19 mouse cellular contexts compared by ENCODE assay signal in the genomic region with DNA sequence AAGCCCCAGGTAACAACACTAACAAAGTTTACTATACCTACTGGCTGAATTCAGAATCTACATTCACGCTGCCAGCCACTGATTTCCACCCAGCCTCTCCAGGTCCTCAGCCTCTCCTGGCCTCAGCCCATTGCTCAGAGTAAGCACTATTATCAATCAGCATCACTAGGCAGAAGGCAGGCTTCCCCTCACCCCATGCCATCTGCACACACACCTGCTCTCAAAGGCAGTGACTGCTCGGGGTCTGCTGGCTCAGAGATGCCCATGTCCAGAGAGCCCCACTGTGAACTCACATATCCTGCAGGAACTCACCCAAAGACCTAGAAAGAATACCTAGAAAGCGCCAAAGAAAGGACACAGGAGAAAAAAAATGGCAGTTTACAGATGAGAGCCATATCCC.
A peak's percentile ranks its signal among the peaks of the same experiment; 100 is the strongest.
DNase-seq lines count a peak whose midpoint lies in the region; ATAC-seq and TF ChIP-seq lines count a peak whose summit lies in the region.
"Had no signal": no experiment of that assay in that cellular context is flagged by ENCODE, and none has a peak within 500 bp of the region (broad histone marks: within the 10 kb centered on the region; RNA-seq: fewer than 3 reads in every experiment).

No protein-coding gene starts in this region.

- no peaks in the 10 kb centered on the region for H3K27me3 ChIP-seq in forebrain, embryonic 14.5 days (replicated peaks; ENCODE audit: control insufficient read depth, insufficient read depth, low read length)
- no peaks in the 10 kb centered on the region for H3K27me3 ChIP-seq in forebrain, postnatal 0 days (ENCODE audit: insufficient read depth, low read length)
- H3K27me3 ChIP-seq: heart, embryonic 12.5 days; liver, embryonic 15.5 days; Patski had no signal

- no peak overlapping the region for H3K9ac ChIP-seq in forebrain, embryonic 14.5 days (ENCODE audit: low read length)
- no peak overlapping the region for H3K9ac ChIP-seq in forebrain, postnatal 0 days
- H3K9ac ChIP-seq: heart, embryonic 12.5 days; liver, embryonic 15.5 days had no signal

- no peak overlapping the region for H3K4me3 ChIP-seq in forebrain, embryonic 14.5 days (ENCODE audit: low read depth, low read length)
- no peak overlapping the region for H3K4me3 ChIP-seq in forebrain, postnatal 0 days (ENCODE audit: low read depth, low read length)
- no peak overlapping the region for H3K4me3 ChIP-seq in left cerebral cortex, adult 2 months
- H3K4me3 ChIP-seq: gastrocnemius, adult 2 months; heart, embryonic 12.5 days; liver, embryonic 15.5 days had no signal

- no peaks in the 10 kb centered on the region for H3K9me3 ChIP-seq in forebrain, embryonic 14.5 days (replicated peaks; ENCODE audit: control insufficient read depth, low read length)
- no peaks in the 10 kb centered on the region for H3K9me3 ChIP-seq in forebrain, postnatal 0 days (ENCODE audit: low read length)
- H3K9me3 ChIP-seq: heart, embryonic 12.5 days; liver, embryonic 15.5 days had no signal

- no peak for DNase-seq in forebrain, embryonic 14.5 days (ENCODE audit: low spot score)
- DNase-seq in forebrain, postnatal 0 days, result no peak
- peak; percentile 61 for DNase-seq in left cerebral cortex, postnatal 4 days
- DNase-seq in left cerebral cortex, adult 2 months (ENCODE audit: extremely low spot score in 1 of 2, low spot score in 2 of 2), result no peak
- DNase-seq in cerebellum, adult 11-12 months, result peak; percentile 87
- peak; percentile 80 to 91 for DNase-seq in cerebellum, postnatal 14 days
- no peak for DNase-seq in right cerebral cortex, postnatal 25 days
- no peak for DNase-seq in frontal cortex, postnatal 25 days (ENCODE audit: low spot score in 2 of 2)
- DNase-seq: adrenal gland, postnatal 14 days; gastrocnemius, adult 2 months; kidney, adult 18-20 months; midbrain, embryonic 14.5 days had no signal

- H3K4me1 ChIP-seq in forebrain, embryonic 14.5 days (ENCODE audit: control insufficient read depth, insufficient read depth, low read length), result 0 out of 2 replicates have a peak, but pooled peaks cover 4% of the 10 kb centered on the region
- H3K4me1 ChIP-seq in forebrain, postnatal 0 days (ENCODE audit: insufficient read depth), result no peaks in the 10 kb centered on the region

- H3K27ac ChIP-seq in forebrain, embryonic 14.5 days (ENCODE audit: low read depth, low read length), result no peak overlapping the region
- H3K27ac ChIP-seq in forebrain, postnatal 0 days (ENCODE audit: low read depth, low read length), result no peak overlapping the region
- H3K27ac ChIP-seq in left cerebral cortex, adult 2 months, result no peak overlapping the region
- H3K27ac ChIP-seq: gastrocnemius, adult 2 months; kidney, postnatal 0 days; liver, embryonic 15.5 days had no signal

- no peak for TF ChIP-seq CTCF in forebrain, postnatal 0 days (IDR thresholded peaks at IDR 0.05; ENCODE audit: low read depth)
- TF ChIP-seq CTCF in left cerebral cortex, adult 2 months (IDR thresholded peaks at IDR 0.05), result no peak

- no peak overlapping the region for H3K4me2 ChIP-seq in forebrain, embryonic 14.5 days (ENCODE audit: low read length)
- H3K4me2 ChIP-seq in forebrain, postnatal 0 days (ENCODE audit: low read depth), result no peak overlapping the region
- H3K4me2 ChIP-seq: heart, embryonic 12.5 days; liver, embryonic 15.5 days had no signal

- peak; percentile 15; the same call in 1 of the 2 replicates for ATAC-seq in forebrain, embryonic 14.5 days
- no peak for ATAC-seq in forebrain, postnatal 0 days
- ATAC-seq: activated CD4-positive, CD25-positive, alpha-beta regulatory T cell, adult 4 months; CD4-positive, CD25-positive, alpha-beta regulatory T cell, adult 4 months; lung, postnatal 0 days; Patski had no signal

- intact Hi-C loops in left cerebral cortex, postnatal 4 days (cut with DNase I), result no loop called here
- intact Hi-C loops in left cerebral cortex, adult 2 months (cut with DNase I), result no loop called here

- no peaks in the 10 kb centered on the region for H3K36me3 ChIP-seq in forebrain, embryonic 14.5 days (ENCODE audit: control insufficient read depth, insufficient read depth, low read length)
- no peaks in the 10 kb centered on the region for H3K36me3 ChIP-seq in forebrain, postnatal 0 days (ENCODE audit: insufficient read depth)
- H3K36me3 ChIP-seq: heart, embryonic 12.5 days; liver, embryonic 15.5 days had no signal

- WGBS in forebrain, embryonic 14.5 days, result 81% methylated on average over 3 of the region's 3 CpGs
- 72% methylated on average over 3 of the region's 3 CpGs for WGBS in forebrain, postnatal 0 days

Comparison
In these comparisons a context has a peak if more than half of its experiments do, and no peak if none do; other contexts are left out.
1. DNase-seq: peak in left cerebral cortex, postnatal 4 days (single experiment), cerebellum, adult 11-12 months (single experiment) and cerebellum, postnatal 14 days (2 of 2); none in forebrain, embryonic 14.5 days (single experiment), forebrain, postnatal 0 days (single experiment), left cerebral cortex, adult 2 months (0 of 2), right cerebral cortex, postnatal 25 days (single experiment) and frontal cortex, postnatal 25 days (0 of 2).